Mouse (Mus musculus): ENCODE data around the gene Dppa5a. TPM values are rescaled to one million over a fixed set of nuclear protein-coding genes. Genes with fewer than 3 reads are reported as not detected.
"Not testable (repeated sequence)": the region's sequence is repeated elsewhere in the genome, so short reads cannot be mapped to it uniquely, and the experiment has no call there.

Gene Dppa5a
- polyA plus RNA-seq, 1 experiment from 2014 or later = 0.76 TPM

DNA sequence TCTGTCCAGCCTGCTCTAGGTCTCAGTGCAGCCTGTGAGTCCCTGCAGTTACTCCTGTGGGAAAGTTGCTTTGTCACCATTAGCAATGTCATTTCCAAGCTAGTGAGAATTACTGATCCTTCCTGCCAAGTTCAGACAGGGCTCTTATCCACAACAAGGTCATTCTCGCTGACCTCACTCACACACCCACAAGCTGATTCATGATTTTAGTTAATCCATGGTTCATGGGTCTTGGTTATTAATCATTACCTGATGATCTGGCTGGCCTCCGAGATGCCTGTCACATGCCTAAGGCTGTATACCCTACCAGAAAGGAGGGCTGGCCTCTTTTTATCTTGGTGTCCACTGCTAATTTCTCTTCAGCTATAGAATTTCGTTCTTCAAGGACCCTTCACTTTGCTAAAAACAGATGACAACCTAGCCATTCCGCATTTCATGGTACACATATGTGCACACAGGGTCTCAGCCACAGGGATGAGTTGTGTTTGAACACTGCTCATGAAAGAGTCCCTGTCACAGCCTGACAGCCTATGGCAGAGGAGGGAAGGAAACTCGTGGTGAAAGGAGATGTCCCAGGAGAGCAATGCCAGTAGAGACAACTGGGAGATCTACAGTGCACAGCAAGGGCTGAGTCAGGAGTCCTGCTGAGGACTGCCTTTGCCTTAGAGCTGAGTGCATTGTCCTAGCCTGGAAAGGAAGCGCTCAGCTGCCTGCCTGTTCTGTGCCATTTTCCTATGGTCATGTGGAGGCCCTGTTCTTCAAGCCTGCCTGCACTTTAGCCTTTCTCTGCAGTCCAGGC lies 19.6 kb downstream of the Dppa5a start:
- H3K36me3 ChIP-seq; H3K4me1 ChIP-seq; H3K27ac ChIP-seq (replicated peaks); H3K27me3 ChIP-seq; H3K4me2 ChIP-seq (replicated peaks); H3K9ac ChIP-seq; ATAC-seq (ENCODE audit: insufficient number of reproducible peaks, low FRiP score, low TSS enrichment, low read depth); H3K9me3 ChIP-seq (replicated peaks); H3K4me3 ChIP-seq (replicated peaks): not testable (repeated sequence)
- WGBS = 51% methylated on average over 6 of the region's 6 CpGs

GRCm38 (mm10) chr9:78347004-78347403 lies 21.0 kb downstream of the Dppa5a start:
- no peak overlapping the region for H3K27ac ChIP-seq (replicated peaks)
- WGBS = 58% methylated on average over 3 of the region's 3 CpGs
- H3K36me3 ChIP-seq = no peaks in the 10 kb centered on the region
- no peak for ATAC-seq (ENCODE audit: insufficient number of reproducible peaks, low FRiP score, low TSS enrichment, low read depth)
- no peak overlapping the region for H3K4me3 ChIP-seq (replicated peaks)
- no peaks in the 10 kb centered on the region for H3K4me1 ChIP-seq
- no peaks in the 10 kb centered on the region for H3K27me3 ChIP-seq
- no peaks in the 10 kb centered on the region for H3K9me3 ChIP-seq (replicated peaks)
- H3K4me2 ChIP-seq (replicated peaks) = no peak overlapping the region
- no peak overlapping the region for H3K9ac ChIP-seq

GRCm38 (mm10) chr9:78345235-78345634 lies 22.7 kb downstream of the Dppa5a start:
- H3K27me3 ChIP-seq = not testable (repeated sequence)
- 55% methylated on average over 4 of the region's 4 CpGs for whole genome bisulfite sequencing

GRCm38 (mm10) chr9:78343055-78343454 lies 24.9 kb downstream of the Dppa5a start:
- H3K27me3 ChIP-seq; H3K36me3 ChIP-seq; ATAC-seq (ENCODE audit: insufficient number of reproducible peaks, low FRiP score, low TSS enrichment, low read depth); H3K4me1 ChIP-seq; H3K9ac ChIP-seq; H3K27ac ChIP-seq (replicated peaks); H3K4me2 ChIP-seq (replicated peaks); H3K4me3 ChIP-seq (replicated peaks); H3K9me3 ChIP-seq (replicated peaks): not testable (repeated sequence)
- WGBS = 85% methylated on average over 9 of the region's 9 CpGs

More at GRCm38 (mm10) chr9:78345235-78345634, 22.7 kb downstream of the Dppa5a start:
- H3K4me3 ChIP-seq (replicated peaks); H3K27ac ChIP-seq (replicated peaks); H3K9me3 ChIP-seq (replicated peaks); ATAC-seq (ENCODE audit: insufficient number of reproducible peaks, low FRiP score, low TSS enrichment, low read depth); H3K36me3 ChIP-seq; H3K4me2 ChIP-seq (replicated peaks); H3K4me1 ChIP-seq; H3K9ac ChIP-seq: not testable (repeated sequence)

DNA sequence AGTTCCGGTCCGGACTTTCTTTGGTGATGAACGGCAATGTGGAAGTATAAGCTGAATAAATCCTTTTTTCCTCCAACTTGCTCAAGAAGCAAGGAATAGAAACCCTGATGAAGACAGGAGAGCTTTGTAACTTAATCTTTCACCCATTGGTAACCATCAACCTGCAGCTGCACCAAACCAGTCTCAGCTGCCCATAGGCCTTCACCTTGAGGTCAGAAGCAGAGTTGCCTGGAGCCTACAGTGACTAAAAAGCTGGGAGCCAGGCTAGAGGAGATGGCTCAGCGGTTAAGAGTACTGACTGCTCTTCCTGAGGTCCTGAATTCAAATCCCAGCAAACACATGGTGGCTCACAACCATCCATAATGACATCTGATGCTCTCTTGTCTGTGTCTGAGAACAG lies 25.5 kb downstream of the Dppa5a start:
- not testable (repeated sequence) for H3K9me3 ChIP-seq (replicated peaks); H3K27ac ChIP-seq (replicated peaks); H3K4me3 ChIP-seq (replicated peaks); H3K4me1 ChIP-seq; ATAC-seq (ENCODE audit: insufficient number of reproducible peaks, low FRiP score, low TSS enrichment, low read depth); H3K9ac ChIP-seq; H3K36me3 ChIP-seq; H3K27me3 ChIP-seq; H3K4me2 ChIP-seq (replicated peaks)
- WGBS = 88% methylated on average over 4 of the region's 4 CpGs

- not testable (repeated sequence) for H3K27me3 ChIP-seq; H3K4me1 ChIP-seq; ATAC-seq (ENCODE audit: insufficient number of reproducible peaks, low FRiP score, low TSS enrichment, low read depth); H3K27ac ChIP-seq (replicated peaks); H3K9ac ChIP-seq; H3K4me3 ChIP-seq (replicated peaks); H3K36me3 ChIP-seq; H3K9me3 ChIP-seq (replicated peaks); H3K4me2 ChIP-seq (replicated peaks)
- 21% methylated on average over 8 of the region's 8 CpGs for WGBS
Observed at GRCm38 (mm10) chr9:78340324-78340723, 27.7 kb downstream of the Dppa5a start.

DNA sequence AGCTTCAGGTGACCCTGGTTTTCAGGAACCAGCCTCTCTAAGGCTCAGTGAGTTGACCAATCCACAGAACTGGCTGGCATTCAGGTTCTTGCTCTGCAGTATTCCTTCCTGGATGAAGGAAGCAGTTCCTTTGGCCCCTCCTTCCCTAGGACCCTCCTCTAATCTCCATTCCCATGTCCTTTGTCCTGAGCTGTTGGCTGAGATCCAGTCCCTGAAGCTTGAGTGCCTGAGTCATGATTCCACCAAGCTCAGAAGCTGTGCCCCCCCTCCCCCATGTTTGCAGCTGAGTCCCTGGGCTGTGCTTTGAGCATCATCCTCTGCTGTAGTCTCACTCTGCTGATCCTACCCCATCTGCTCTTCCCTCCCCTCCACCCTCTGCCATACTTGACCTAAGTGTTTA lies 30.9 kb downstream of the Dppa5a start:
- H3K9ac ChIP-seq; H3K36me3 ChIP-seq; H3K9me3 ChIP-seq (replicated peaks); H3K27me3 ChIP-seq; ATAC-seq (ENCODE audit: insufficient number of reproducible peaks, low FRiP score, low TSS enrichment, low read depth); H3K4me3 ChIP-seq (replicated peaks); H3K27ac ChIP-seq (replicated peaks); H3K4me2 ChIP-seq (replicated peaks); H3K4me1 ChIP-seq: not testable (repeated sequence)

DNA sequence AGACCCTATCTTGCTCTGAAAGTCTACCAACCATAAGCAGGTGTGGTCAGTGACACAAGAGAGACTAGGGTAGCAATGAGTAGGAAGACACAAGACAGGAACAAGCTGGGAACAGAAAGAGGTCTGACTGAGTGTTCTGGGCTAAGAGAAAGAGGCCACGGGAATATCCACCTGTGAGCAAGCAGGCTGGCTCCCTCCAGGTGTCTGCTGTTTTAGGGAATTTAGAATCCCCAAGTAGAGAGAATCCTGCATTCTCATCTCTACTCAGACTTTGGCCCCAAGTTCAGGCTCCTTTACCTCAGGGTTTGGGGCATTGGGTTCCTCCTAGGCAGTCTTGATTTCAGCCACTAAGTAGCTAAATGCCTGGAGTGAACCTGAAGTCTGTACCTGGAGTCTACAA lies 40.7 kb downstream of the Dppa5a start, which contains the start of gene Omt2b:
Omt2b (plus strand) TSS at position 301 of the 400 bp plus-strand sequence.
- H3K36me3 ChIP-seq; H3K27ac ChIP-seq (replicated peaks); H3K4me2 ChIP-seq (replicated peaks); H3K4me1 ChIP-seq; H3K27me3 ChIP-seq; H3K9me3 ChIP-seq (replicated peaks); H3K9ac ChIP-seq; H3K4me3 ChIP-seq (replicated peaks); ATAC-seq (ENCODE audit: insufficient number of reproducible peaks, low FRiP score, low TSS enrichment, low read depth): not testable (repeated sequence)
- WGBS = 100% methylated on average over 1 of the region's 1 CpGs

DNA sequence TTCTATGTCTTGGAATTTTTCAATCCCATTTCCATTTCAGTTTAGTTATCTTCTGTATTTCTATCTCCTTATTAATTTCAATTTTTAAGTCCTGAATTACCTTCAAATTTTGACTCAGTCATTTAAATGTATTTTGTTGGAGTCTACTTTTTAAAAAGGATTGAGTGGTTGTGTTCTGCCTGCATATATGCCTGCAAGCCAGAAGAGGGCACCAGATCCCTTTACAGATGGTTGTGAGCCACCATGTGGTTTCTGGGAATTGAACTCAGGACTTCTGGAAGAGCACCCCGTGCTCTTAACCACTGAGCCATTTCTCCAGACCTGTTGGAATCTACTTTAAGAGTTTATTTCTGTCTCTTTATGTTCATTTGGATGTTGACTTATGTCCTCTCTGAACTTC lies 48.5 kb downstream of the Dppa5a start:
- H3K9ac ChIP-seq = no peak overlapping the region
- no peak overlapping the region for H3K4me3 ChIP-seq (replicated peaks)
- H3K9me3 ChIP-seq (replicated peaks) = no peaks in the 10 kb centered on the region
- H3K27ac ChIP-seq (replicated peaks) = no peak overlapping the region
- no peak overlapping the region for H3K4me2 ChIP-seq (replicated peaks)
- H3K36me3 ChIP-seq = no peaks in the 10 kb centered on the region
- ATAC-seq (ENCODE audit: insufficient number of reproducible peaks, low FRiP score, low TSS enrichment, low read depth) = no peak
- WGBS = 32% methylated on average over 1 of the region's 1 CpGs
- no peaks in the 10 kb centered on the region for H3K4me1 ChIP-seq
- no peaks in the 10 kb centered on the region for H3K27me3 ChIP-seq

Other genes starting within 250 kb of the Dppa5a start
- 69.1 and 106 TPM in 2 replicates for gene Gsta4, start 185.4 kb downstream of the Dppa5a start, polyA plus RNA-seq (2015; fragmentation: Nextera tagmentation; extraction: Ambion mirVana)
- gene Gsta1, start 137.5 kb downstream of the Dppa5a start, polyA plus RNA-seq (2015; fragmentation: Nextera tagmentation; extraction: Ambion mirVana) = 1.7 and 6.4 TPM in 2 replicates
- 5.2 and 8.8 TPM in 2 replicates for gene Gm3776, start 111.0 kb downstream of the Dppa5a start, polyA plus RNA-seq (2015; fragmentation: Nextera tagmentation; extraction: Ambion mirVana)
- gene Gm10639, start 78.3 kb downstream of the Dppa5a start, polyA plus RNA-seq (2015; fragmentation: Nextera tagmentation; extraction: Ambion mirVana) = 0.23 and 0.29 TPM in 2 replicates
- gene Omt2a, start 53.4 kb downstream of the Dppa5a start, polyA plus RNA-seq (2015; fragmentation: Nextera tagmentation; extraction: Ambion mirVana) = not detected in 2 replicates
- gene Omt2b, start 40.6 kb downstream of the Dppa5a start, polyA plus RNA-seq (2015; fragmentation: Nextera tagmentation; extraction: Ambion mirVana) = not detected in 2 replicates
- 10.6 and 13.5 TPM in 2 replicates for gene Gsta2, start 12.4 kb downstream of the Dppa5a start, polyA plus RNA-seq (2015; fragmentation: Nextera tagmentation; extraction: Ambion mirVana)
- gene Ooep, start 10.5 kb upstream of the Dppa5a start, polyA plus RNA-seq (2015; fragmentation: Nextera tagmentation; extraction: Ambion mirVana) = 2.0 and 2.2 TPM in 2 replicates
- gene Ddx43, start 27.6 kb upstream of the Dppa5a start, polyA plus RNA-seq (2015; fragmentation: Nextera tagmentation; extraction: Ambion mirVana) = 0.20 and 0.28 TPM in 2 replicates
- gene Cgas, start 75.1 kb upstream of the Dppa5a start, polyA plus RNA-seq (2015; fragmentation: Nextera tagmentation; extraction: Ambion mirVana) = 2.5 and 3.3 TPM in 2 replicates
- 21.2 and 23.6 TPM in 2 replicates for gene Mto1, start 80.0 kb upstream of the Dppa5a start, polyA plus RNA-seq (2015; fragmentation: Nextera tagmentation; extraction: Ambion mirVana)
- gene Gm17324, start 80.6 kb upstream of the Dppa5a start, polyA plus RNA-seq (2015; fragmentation: Nextera tagmentation; extraction: Ambion mirVana) = 0.88 and 1.1 TPM in 2 replicates
- gene Eef1a1, start 121.0 kb upstream of the Dppa5a start, polyA plus RNA-seq (2015; fragmentation: Nextera tagmentation; extraction: Ambion mirVana) = 5,028 and 5,329 TPM in 2 replicates
- 17.6 and 19.7 TPM in 2 replicates for gene Slc17a5, start 219.9 kb upstream of the Dppa5a start, polyA plus RNA-seq (2015; fragmentation: Nextera tagmentation; extraction: Ambion mirVana)
- 21.2 and 21.7 TPM in 2 replicates for gene Cd109, start 247.4 kb upstream of the Dppa5a start, polyA plus RNA-seq (2015; fragmentation: Nextera tagmentation; extraction: Ambion mirVana)

All from embryonic facial prominence, embryonic 15.5 days (tissue).